Mouse (Mus musculus) urinary bladder, postnatal 4 days (tissue): Measurements from ENCODE around the gene Pfdn5.

ENCODE experiments used
- DNase-seq, 2 experiments: peaks; one replicate each; pipeline ENCODE4 v3.0.0; 2021 to 2022; ENCODE audit warnings: low spot score in 2 of 2

The Pfdn5 gene

GRCm38 (mm10) chr15:102326022-102326576, at the start of gene Pfdn5:
Pfdn5 (plus strand) TSS chr15:102326116.
- peak; percentile 77 to 81 for DNase-seq

DNA sequence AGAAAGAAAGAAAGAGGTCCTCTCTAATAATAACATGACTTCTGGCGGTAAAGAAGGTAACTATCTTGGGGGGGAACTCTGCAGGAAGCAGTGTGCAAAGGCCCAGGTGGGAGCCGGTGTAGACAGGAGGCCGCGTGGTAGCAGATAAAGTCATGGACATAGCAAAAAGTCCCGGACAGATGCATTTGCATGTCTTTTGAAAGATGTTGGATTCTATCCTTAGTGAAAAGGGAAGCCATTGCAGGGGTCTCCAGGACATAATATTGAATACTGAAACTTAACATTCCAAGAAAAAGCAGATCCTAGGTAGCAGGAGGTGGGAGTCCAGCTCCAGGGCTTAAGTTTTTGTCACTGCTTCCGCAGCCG, 47.2 kb upstream of the Pfdn5 start:
- DNase-seq, result no peak

DNA sequence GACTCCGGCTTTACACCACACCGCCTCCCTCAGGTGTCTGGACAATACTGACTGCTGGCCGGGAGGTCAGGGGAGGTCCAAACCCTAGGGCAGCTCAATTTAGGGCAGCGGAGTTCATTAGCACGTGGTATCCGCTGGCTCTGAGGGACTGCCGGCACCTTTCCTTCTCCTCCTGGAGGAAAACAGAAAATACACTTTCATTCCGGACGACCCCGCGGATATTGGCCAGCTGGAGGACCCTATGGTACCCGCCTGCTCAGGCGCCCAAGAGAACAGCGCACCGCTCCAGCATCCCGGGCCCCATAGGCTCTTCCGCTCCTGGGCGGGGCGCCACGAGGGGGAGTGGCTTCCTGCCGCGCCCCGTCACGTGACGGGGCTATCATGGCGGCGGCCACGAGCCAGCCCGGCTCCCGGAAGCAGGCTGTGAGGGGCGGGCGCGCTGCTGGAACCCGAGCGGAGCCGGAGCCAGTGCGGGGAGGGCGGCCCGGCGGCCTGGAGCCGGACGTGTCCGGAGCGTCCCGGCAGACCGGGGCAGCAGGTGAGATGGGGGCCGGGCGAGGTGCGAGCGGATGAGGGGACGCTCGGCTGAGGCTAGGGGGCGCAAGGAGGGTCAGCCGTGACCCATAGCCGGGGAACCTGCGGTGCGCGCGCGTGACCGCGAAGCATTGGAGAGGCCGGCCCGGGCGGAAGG, 46.7 kb upstream of the Pfdn5 start, which contains the start of gene Mfsd5:
TSS of gene Mfsd5 (plus strand) at position 363 of the 691 bp plus-strand sequence.
- peak; percentile 82 to 87 for DNase-seq

DNA sequence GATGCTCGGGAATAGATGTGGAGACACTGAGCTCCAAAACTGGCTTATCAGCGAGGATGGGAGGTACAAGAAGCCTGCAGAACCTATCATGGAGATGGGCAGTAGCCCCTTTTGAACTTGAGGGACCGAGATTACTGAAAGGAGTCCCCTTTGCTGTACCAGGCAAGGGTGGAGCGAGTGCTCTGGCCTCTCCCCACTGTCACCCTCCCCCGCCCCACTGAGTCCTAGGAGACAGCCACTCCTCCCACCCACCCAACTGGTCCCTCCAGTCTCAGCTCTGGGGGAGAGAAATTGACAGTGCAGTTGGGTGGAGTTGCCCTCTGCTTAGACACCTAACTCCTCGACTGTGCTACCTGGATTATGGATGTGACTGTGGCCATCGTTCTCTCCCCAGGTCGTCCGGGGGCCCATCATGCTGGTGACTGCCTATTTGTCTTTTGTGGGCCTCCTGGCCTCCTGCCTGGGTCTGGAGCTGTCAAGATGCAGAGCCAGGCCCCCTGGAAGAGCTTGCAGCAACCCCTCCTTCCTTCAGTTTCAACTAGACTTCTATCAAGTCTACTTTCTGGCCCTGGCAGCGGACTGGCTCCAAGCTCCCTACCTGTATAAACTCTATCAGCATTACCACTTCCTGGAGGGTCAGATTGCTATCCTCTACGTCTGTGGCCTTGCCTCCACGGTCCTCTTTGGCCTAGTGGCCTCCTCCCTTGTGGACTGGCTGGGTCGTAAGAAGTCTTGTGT, 46.0 kb upstream of the Pfdn5 start:
- DNase-seq, result no peak

GRCm38 (mm10) chr15:102280623-102281022, 45.3 kb upstream of the Pfdn5 start:
- DNase-seq, result no peak

- DNase-seq, result no peak
Observed at GRCm38 (mm10) chr15:102282463-102283292, 43.2 kb upstream of the Pfdn5 start.

DNA sequence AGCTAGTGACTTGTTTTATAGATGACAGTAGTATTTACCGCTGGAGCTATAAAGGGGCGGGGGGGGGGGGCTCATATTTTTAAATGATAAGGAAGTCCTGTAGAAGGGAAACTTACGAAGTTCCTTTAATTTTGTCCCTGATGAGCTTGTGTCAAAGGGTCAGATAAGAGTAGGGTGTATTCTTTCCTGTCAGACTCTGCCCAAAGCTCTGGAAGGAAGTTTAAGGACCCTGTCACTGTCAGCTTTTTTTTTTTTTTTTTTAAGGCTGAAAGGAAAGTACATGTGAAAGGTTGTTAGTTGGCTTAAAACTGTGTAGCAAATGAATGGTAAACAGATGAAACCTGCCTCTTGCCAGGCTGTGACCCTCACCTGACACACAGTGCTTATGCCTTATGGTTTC, 42.3 kb upstream of the Pfdn5 start:
- no peak for DNase-seq

GRCm38 (mm10) chr15:102287395-102287794, 38.5 kb upstream of the Pfdn5 start:
- no peak for DNase-seq

GRCm38 (mm10) chr15:102295633-102296367, 30.1 kb upstream of the Pfdn5 start, which contains the start of gene Espl1:
Espl1 (plus strand) TSS chr15:102296266.
- DNase-seq, result peak; percentile 85 to 94

DNA sequence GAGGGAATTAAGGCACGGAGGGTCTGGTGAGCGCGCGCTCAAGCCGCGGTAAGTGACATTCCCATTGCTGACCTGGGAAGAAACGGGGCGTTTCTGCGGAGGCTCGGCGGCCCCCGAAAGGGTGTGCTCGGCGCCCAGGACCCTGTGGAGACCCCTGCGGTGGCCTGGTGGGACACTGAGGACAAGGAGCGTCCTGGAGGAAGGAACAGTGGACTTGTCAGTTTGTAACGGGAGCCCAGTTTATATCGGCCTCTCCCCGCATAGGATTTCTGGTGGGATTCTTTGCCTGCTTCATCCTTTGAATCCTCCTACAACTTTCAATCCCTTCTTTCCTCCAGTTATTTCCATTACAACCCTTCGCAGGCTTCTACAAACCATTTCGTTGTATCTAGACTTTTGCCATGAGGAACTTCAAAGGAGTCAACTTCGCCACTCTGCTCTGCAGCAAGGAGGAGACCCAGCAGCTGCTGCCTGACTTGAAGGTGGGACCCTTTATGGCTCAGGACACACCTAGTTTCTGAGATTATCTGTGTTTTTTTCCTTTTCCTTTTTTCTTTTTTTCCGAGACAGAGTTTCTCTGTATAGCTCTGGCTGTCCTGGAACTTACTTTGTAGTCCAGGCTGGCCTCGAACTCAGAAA, 29.4 kb upstream of the Pfdn5 start:
- no peak for DNase-seq

GRCm38 (mm10) chr15:102302542-102302941, 23.4 kb upstream of the Pfdn5 start:
- no peak for DNase-seq

DNA sequence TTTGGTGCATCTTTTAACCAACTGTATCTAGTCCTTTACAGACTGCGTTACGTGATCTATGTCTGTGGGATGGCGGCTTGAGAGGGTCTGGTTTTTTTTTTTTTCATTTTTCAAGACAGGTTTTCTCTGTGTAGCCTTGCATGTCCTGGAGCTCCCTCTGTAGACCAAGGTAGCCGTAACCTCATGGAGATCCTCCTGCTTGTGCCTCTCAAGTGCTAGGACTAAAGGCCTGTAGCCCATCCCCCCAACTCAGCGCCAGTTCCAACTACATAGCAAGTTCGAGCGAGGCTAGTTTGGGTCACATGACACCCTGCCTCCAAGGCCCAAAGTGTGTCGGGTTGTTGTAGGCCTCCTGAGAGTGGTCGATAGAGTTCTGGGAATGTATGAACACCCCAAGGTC, 17.2 kb upstream of the Pfdn5 start:
- DNase-seq, result no peak

DNA sequence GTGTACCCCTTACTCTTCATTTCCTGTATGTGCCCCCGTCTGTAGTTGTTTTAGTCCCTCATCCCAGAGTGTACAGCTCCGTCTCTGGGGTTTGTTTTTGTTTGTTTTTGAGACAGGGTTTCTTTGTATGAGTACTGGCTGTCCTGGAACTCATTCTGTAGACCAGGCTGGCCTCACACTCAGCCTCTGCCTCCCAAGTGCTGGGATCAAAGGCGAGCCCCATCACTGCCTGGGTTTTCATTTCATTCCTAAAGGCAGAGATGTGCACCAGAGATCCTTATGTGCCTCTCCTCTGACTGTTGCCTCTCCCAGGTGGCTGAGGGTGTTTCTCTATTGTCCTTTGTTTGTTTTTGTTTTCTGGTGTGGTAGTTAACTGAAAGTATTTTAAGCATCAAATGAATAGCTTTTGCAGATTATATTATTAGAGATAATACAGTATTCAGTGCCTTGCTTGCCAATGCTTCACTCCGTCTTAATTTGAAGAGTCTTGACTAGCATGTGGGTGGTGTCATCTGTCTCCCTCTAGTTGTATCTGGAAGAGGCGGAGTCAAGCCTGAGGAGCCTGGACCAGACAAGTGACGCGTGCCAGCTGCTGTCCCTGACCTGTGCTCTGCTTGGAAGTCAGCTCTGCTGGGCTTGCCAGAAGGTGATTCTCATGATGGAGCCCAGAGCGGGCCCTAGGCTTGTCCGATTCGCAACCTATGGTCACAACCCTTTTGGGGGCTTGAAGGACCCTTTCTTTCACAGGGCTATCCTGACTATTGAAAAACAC, 15.7 kb upstream of the Pfdn5 start:
- peak in 1 of 2 experiments; percentile 59 for DNase-seq

GRCm38 (mm10) chr15:102311489-102311888, 14.4 kb upstream of the Pfdn5 start:
- DNase-seq, result no peak

DNA sequence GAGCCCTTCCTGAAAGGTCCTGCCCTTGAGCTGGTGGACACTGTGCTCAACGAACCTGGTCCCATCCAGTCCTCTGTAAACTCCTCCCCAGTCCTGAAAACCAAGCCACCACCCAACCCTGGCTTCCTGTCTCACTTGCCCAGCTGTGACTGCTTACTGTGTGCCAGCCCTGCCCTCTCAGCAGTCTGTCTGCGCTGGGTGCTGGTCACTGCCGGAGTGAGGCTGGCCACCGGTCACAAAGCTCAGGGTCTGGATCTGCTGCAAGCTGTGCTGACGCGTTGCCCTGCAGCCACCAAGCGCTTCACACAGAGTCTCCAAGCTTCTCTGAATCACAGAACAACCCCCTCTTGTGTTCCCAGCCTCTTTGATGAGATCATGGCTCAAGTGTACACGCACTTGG, 10.6 kb upstream of the Pfdn5 start:
- no peak for DNase-seq

DNA sequence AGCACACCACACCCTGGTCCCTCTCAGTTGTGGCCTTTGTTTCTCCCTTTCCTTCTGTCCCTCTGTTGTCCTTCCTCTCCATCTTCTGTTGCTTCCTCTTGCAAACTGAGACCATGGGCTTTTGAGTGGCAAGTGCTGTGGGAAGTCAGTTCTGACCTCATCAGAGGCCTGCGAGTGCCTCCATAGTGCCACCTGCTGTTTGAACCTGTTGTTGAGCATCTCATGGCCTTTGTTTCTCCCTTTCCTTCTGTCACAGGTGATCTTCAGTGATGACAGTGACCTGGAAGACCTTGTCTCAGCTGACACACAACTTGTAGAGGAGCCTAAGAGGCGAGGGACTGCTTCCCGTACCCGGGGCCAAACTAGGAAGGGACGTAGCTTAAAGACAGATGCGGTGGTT, 9.7 kb upstream of the Pfdn5 start:
- DNase-seq, result no peak

DNA sequence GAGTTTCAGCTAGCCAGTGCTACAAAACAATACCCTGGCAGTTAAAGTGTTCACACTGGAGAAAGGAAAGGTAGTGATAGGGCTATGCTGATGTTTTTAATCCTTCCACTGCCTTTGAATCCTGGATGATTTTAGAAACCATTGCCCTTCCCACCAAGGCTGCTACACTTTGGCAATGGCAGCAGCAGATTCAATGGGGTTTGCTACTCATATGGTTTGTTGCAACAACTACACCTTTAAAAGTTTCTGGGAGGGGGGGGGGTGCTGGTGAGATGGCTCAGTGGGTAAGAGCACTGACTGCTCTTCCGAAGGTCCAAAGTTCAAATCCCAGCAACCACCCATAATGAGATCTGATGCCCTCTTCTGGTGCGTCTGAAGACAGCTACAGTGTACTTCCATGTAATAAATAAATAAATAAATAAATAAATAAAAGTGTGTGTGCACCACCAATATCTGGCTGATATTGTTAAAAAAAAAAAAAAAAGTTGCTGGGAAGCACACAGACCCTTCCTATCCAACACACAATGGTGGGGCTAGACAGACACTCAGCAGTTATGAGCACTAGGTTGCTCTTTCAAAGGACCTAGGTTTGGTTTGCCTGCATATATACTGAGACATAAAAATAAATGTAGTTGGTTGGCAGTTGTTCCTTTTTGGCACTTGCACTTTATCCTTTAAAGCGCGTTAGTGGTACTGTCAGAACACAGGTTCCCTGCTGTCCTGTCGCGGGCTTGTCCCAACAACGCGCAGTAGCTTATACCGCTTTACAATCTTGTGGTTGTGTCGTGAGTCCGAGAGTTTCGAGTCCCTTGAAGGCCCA, 1.1 kb upstream of the Pfdn5 start:
- DNase-seq, result no peak

DNA sequence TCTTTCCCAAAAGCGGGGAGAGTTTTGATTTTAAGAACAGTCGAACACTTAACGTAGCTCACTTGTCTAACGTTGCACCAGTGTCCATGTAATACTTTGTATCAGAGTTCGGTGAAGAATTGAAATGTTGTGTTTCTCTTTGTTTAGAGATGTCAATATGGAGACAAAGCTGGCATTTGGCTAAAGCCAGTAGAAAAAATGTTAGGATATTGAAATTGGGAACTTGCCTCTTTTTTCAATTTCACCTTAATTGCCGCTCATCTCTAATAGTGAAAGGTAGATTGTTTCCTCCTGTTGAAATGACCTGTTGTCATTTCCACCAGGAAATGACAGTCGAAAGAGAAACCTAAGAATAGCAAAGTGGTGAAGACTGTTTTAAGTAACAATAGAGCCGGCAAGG, 976 bp downstream of the Pfdn5 start:
- no peak for DNase-seq

GRCm38 (mm10) chr15:102331610-102332015, 5.7 kb downstream of the Pfdn5 start, which contains the start of gene Myg1:
Myg1 (plus strand) TSS chr15:102331709.
- peak; percentile 75 to 80 for DNase-seq
